Mouse (Mus musculus) thymus, adult 2 months (tissue): ENCODE results near the gene Nucb1. TPM values are rescaled to one million over a fixed set of nuclear protein-coding genes. Genes with fewer than 3 reads are reported as not detected.
"Not testable (repeated sequence)": the region's sequence is repeated elsewhere in the genome, so short reads cannot be mapped to it uniquely, and the experiment has no call there.

Experiments used
- DNase-seq: peaks from one replicate; pipeline ENCODE4 v3.0.0; 2021
- H3K27ac ChIP-seq: fragments of 200-500 bp; 2 replicates; pipeline ENCODE4 v1.5.1; 2012; ENCODE audit warnings: low read length, control low read depth; ENCODE audit not compliant: control insufficient read depth, insufficient read depth
- H3K27me3 ChIP-seq: fragments of 200-500 bp; 2 replicates; pipeline ENCODE4 v1.6.1; 2012; ENCODE audit warnings: mild to moderate bottlenecking, low read length, moderate library complexity, mixed read lengths; ENCODE audit not compliant: control insufficient read depth, insufficient read depth
- H3K36me3 ChIP-seq: fragments of 200-500 bp; 2 replicates; pipeline ENCODE4 v1.6.1; 2012; ENCODE audit warnings: mild to moderate bottlenecking, low read length, moderate library complexity; ENCODE audit not compliant: control insufficient read depth, insufficient read depth
- H3K4me1 ChIP-seq: fragments of 200-500 bp; replicated peaks from 2 replicates; pipeline ENCODE4 v1.6.1; 2012; ENCODE audit warnings: low read length; ENCODE audit not compliant: control insufficient read depth, insufficient read depth
- H3K4me3 ChIP-seq: fragments of 200-500 bp; 2 replicates; pipeline ENCODE4 v1.5.1; 2012; ENCODE audit warnings: mild to moderate bottlenecking, low read length, control low read depth, moderate library complexity; ENCODE audit not compliant: control insufficient read depth, insufficient read depth
- CTCF ChIP-seq: fragments of 200-500 bp; IDR thresholded peaks from 2 replicates; pipeline ENCODE4 v1.5.1; 2012; ENCODE audit warnings: mild to moderate bottlenecking, control low read depth, low read length, moderate library complexity, borderline replicate concordance; ENCODE audit not compliant: control insufficient read depth, poor library complexity, insufficient read depth; ENCODE audit errors: extremely low read depth
- POLR2A ChIP-seq: fragments of 200-500 bp; IDR thresholded peaks from 2 replicates; pipeline ENCODE4 v1.6.1; 2012; ENCODE audit warnings: mild to moderate bottlenecking, low read length, control low read depth, moderate library complexity; ENCODE audit not compliant: control insufficient read depth, poor library complexity, insufficient read depth; ENCODE audit errors: extremely low read depth
- WGBS: fragments of 180-500 bp; shearing (Covaris S2); methylation state at CpG from one replicate; pipeline ENCODE4 v1.1.7; 2018; 5-methylcytosine and 5-hydroxymethylcytosine counted together
- polyA plus RNA-seq: library from polyadenylated mRNA; depleted of rRNA; stranded (reverse); fragments of >200 nt; gene quantifications from 2 replicates; pipeline ENCODE4 v1.2.3, GENCODE M21; 2012

Nucb1 gene
- polyA plus RNA-seq, 1 experiment = 216 TPM

DNA sequence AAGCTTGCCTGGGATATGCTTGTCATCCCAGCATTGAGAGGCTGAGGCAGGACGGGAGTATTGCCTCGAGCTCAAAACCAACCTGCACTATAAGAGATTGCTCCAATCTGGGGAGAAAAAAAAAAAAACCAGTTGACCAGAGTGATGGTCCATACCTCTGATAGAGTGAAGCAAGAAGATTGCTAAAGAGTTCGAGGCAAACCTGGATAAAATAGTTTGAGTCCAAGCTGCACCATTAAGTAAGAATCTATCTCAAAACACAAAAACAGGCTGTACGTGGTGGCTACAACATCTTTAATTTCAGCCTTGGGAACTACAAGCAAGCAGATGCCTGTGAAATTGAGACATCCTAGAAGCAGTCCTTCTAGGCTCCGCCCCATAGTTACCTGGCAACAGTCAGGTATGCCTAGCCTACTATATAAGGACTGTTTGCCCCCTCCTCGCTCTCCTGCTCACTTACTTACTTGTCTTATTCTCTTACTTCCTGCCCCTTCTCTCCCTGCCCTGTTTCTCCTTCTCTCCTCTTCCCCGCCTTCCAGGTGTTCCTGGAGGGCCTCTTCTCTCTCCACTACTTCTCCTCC is 43.0 kb downstream of the Nucb1 start:
- WGBS = 50% methylated on average over 7 of the region's 7 CpGs
- TF ChIP-seq CTCF (no peak), POLR2A (no peak)
- no peaks in the 10 kb centered on the region for H3K27me3 ChIP-seq
- DNase-seq = no peak
- no peaks in the 10 kb centered on the region for H3K36me3 ChIP-seq
- peaks cover 12% of the 10 kb centered on the region for H3K4me1 ChIP-seq
- H3K4me3 ChIP-seq = peak overlapping the region; percentile 62
- no peak overlapping the region for H3K27ac ChIP-seq

DNA sequence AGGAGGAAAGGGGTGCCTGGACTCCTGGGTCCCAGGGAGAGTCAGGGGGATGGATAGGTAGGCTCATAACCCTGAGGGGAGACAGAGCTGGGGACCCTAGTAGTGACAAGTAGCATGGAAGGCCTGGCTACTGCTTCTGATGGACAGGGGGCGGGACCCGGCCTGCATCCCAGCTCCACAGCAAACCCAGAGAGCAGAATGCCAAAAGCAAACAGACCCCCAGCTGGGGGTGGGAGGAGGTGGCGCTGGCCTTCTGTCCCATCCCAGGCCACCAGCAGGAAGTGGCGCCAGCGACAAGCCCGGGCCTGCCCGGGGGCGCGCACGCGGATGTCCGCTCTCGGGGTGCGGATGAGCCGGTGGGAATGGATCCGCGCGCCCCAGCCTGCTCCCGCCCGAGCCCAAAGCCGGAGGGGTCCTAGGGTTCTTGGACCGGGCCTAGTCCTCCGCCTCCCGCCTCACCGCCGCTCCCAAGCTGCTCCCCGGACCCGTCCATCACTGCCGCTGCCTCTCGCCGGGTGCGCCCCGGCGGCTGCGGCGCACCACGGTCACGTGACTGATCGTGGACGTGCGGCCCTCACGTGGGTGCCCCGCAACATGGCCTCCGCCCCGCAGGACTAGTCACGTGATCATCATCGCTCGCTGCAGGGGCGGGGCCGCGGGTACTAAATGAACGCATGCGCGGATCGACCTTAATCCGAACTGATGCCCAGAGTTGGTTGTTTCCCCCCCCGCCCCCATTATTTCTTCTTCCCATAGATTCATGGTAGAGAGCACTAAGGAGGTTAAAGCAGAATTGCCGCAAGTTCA is 43.7 kb downstream of the Nucb1 start, which contains the start of gene Bax:
TSS of gene Bax (minus strand) at position 616 of the 807 bp plus-strand sequence.
- no peak within 1 kb of the TSS for H3K27ac ChIP-seq
- H3K4me1 ChIP-seq = peaks cover 12% of the 10 kb centered on the region
- H3K27me3 ChIP-seq = no peaks in the 10 kb centered on the region
- TF ChIP-seq CTCF (peak; percentile 52; the same call in 1 of the 2 replicates), POLR2A (no peak)
- peak within 1 kb of the TSS; percentile 62 for H3K4me3 ChIP-seq
- under 1% methylated on average over 58 of the region's 58 CpGs for WGBS
- no peaks in the 10 kb centered on the region for H3K36me3 ChIP-seq
- DNase-seq = peak; percentile 88

DNA sequence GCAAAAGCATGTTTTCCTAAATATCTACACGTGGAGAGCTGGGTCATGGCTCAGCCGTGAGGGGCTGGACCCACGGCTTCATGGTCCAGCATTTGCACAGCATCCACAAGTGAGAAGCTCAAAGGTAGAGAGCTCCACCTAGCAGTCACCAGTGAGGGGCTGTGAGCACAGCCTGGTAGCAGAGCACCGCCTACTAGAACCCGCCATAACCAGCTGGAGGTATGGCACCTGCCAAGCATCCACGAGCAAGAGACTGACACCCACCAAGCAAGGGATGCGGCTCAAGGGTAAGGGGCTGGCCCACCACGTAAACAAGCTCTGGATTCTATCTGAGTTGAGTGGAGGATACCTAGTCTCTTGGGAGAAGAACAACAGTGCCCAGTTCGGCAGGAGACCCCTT is 44.7 kb downstream of the Nucb1 start:
- Histone ChIP-seq H3K4me3 (no peak overlapping the region), H3K36me3 (no peaks in the 10 kb centered on the region), H3K27ac (no peak overlapping the region), H3K27me3 (no peaks in the 10 kb centered on the region), H3K4me1 (peaks cover 17% of the 10 kb centered on the region)
- TF ChIP-seq CTCF (no peak), POLR2A (no peak)
- peak; percentile 40 for DNase-seq
- 79% methylated on average over 9 of the region's 9 CpGs for WGBS

DNA sequence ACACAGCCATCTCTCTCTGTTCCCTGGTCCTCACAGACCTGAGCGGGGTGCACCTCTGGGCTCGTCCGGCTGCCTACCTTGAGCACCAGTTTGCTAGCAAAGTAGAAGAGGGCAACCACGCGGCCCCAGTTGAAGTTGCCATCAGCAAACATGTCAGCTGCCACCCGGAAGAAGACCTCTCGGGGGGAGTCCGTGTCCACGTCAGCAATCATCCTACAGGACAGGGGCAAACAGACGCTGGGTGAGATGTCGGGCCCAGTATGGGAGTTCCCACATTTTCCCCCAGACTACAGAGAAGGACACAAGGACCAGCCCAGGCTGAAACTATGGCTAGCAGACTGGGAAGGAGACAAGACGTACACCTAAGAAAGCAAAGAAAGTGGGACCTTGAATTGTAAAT is 45.1 kb downstream of the Nucb1 start:
- DNase-seq = no peak
- H3K4me3 ChIP-seq = no peak overlapping the region
- peaks cover 21% of the 10 kb centered on the region for H3K4me1 ChIP-seq
- no peaks in the 10 kb centered on the region for H3K27me3 ChIP-seq
- TF ChIP-seq POLR2A (no peak), CTCF (no peak)
- H3K27ac ChIP-seq = no peak overlapping the region
- WGBS = 98% methylated on average over 12 of the region's 12 CpGs
- no peaks in the 10 kb centered on the region for H3K36me3 ChIP-seq

DNA sequence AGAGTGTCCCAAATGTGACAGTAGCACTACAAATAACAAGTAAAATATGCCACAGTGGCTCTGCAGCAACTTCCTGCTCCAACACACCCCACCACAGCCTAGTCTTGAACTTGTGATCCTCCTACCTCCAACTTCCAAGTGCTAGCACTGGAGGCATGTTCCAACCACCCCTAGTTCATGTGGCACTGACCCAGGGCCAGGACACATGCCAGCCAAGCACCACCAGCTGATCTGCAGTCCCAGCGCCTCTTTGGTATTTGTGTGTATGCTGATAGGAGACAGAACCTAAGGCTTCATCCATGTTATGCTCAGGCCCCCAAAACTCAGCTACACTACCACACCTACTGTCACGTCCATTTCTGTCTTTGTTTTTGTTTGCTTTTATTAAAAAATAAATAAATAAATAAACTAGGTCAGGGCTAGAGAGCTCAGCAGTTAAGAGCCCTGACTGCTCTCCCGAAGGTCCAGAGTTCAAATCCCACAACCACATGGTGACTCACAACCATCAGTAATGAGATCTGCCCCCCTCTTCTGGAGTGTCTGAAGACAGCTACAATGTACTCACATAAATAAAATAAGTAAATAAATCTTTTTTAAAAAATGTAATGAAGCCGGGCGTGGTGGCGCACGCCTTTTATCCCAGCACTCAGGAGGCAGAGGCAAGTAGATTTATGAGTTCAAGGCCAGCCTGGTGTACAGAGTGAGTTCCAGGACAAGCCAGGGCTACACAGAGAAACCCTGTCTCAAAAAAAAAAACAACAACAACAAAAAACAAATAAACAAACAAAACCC is 46.0 kb downstream of the Nucb1 start:
- TF ChIP-seq CTCF (no peak), POLR2A (no peak)
- no peaks in the 10 kb centered on the region for H3K27me3 ChIP-seq
- no peak overlapping the region for H3K27ac ChIP-seq
- WGBS = 95% methylated on average over 7 of the region's 7 CpGs
- no peak for DNase-seq
- H3K4me1 ChIP-seq = peaks cover 21% of the 10 kb centered on the region
- no peak overlapping the region for H3K4me3 ChIP-seq
- H3K36me3 ChIP-seq = no peaks in the 10 kb centered on the region

DNA sequence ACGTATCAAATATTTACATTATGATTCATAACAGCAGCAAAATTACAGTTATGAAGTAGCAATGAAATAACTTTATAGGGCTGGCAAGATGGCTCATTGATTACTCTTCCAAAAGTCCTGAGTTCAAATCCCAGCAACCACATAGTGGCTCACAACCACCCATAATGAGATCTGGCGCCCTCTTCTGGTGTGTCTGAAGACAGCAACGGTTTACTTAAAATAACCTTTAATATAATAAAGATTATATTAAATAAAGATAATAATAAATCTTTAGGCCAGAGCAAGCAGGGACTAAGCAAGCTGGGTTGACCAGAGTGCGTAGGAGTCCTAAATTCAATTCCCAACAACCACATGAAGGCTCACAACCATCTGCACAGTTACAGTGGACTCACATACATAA is 47.3 kb downstream of the Nucb1 start:
- H3K36me3 ChIP-seq, H3K4me3 ChIP-seq, H3K27ac ChIP-seq, H3K27me3 ChIP-seq, DNase-seq: not testable (repeated sequence)
- peaks cover 27% of the 10 kb centered on the region for H3K4me1 ChIP-seq
- WGBS = 82% methylated on average over 4 of the region's 4 CpGs
